Mouse (Mus musculus) inflammation-experienced regulatory T-cells, adult 6 months (primary cell): ENCODE data around the gene Arhgef28. TPM values are rescaled to one million over a fixed set of nuclear protein-coding genes. Genes with fewer than 3 reads are reported as not detected.

Experiments
- ATAC-seq: one replicate; pipeline ENCODE4 v1.8.0; 2017
- polyA plus RNA-seq, 3 experiments: library from polyadenylated mRNA; unstranded; fragments of 100-300 nt; shearing (Covaris generic); gene quantifications; one replicate each; pipeline ENCODE4 v1.2.1; 2017

The Arhgef28 gene
- polyA plus RNA-seq, 3 experiments from 2014 or later, result 0.17 to 0.33 TPM; not detected in 1

DNA sequence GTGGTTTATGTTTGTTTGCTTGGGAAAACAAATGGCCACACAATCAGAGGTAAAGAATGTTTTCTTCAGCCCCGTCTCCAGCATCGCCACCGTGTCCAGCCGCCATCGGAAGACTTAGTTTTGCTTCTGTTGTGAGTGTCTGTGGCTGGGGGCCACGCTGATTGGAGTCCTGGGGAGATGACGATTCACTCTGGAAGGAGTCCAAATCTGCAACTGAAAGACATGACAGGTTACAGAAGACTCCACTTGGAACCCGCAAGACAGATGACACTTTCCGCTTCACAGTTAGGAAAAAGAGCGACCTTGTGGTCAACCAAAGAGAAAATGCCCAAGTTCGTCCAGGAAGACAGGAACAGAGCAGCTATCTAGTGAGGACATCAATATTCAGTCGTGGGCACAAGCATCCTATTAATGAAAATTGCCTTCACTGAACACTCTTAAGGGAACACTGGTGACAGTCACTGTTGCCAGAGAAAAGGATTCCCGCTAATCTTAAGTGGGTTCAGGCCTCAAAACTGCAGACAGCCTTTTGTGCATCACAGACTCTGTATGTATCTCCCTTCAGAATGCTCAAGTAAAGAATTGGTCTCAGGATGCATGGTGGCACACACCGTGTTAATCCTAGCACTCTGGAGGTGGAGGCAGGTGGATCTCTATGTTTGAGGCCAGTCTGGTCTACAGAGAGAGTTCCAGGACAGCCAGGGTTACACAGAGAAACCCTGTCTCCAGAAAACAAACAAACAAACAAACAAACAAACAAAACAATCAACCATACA is 306.4 kb downstream of the Arhgef28 start:
- no peak for ATAC-seq

DNA sequence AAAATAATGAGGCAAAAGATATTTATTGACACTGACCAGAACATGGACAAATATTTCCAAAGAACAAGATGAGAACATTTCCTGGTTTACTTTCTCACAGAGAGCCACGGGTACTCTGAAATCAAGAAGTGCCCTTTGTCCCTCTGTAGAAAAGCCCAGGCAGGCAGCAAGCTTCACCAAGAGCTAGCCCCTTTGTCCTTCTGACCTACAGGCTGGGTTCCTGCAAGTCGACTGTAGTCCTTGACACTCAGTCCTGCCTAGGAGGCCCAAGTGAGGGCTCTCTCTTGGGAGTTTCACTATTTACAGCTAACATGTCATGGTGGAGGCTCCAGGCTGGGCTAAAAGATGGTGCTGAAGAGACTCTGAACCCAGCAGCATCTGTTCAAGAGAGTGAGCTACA is 307.6 kb downstream of the Arhgef28 start:
- no peak for ATAC-seq

DNA sequence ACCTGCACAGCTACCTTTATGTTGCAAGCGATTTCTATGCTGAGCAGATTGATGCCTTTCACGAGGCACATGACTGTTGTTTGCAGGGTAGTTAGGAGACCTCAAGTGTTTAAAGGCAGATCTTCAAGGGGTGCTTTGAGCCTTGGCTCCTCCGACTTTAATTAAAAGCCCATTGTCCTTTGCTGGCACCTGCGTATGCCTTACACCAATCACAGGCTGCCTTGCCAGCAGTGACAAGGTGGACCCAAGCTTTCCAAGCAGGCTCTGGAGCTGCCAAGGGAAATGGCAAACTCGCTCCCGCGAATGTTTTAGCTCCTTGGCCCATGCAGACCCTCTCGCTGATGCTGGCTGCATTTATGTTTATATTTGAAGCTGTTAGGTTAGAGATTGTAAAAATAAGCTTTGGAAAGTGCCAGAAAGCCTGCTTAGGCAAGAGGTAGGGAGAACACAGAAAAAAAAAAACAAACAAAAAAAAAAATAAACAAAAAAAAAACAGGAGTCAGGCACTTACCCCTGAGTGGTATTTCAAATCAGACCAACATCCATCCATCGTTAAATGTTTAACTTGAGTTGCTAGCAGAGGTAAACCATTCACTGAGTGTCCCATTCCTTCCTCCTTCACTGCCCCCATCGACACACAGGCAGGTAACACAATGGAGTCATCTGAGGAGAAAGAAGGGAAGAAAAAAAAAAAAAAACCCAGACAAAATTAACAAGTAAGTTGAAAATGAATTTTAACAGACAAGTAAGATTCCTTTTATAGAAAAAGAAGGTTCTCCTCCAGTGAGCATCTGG is 313.0 kb downstream of the Arhgef28 start:
- no peak for ATAC-seq

DNA sequence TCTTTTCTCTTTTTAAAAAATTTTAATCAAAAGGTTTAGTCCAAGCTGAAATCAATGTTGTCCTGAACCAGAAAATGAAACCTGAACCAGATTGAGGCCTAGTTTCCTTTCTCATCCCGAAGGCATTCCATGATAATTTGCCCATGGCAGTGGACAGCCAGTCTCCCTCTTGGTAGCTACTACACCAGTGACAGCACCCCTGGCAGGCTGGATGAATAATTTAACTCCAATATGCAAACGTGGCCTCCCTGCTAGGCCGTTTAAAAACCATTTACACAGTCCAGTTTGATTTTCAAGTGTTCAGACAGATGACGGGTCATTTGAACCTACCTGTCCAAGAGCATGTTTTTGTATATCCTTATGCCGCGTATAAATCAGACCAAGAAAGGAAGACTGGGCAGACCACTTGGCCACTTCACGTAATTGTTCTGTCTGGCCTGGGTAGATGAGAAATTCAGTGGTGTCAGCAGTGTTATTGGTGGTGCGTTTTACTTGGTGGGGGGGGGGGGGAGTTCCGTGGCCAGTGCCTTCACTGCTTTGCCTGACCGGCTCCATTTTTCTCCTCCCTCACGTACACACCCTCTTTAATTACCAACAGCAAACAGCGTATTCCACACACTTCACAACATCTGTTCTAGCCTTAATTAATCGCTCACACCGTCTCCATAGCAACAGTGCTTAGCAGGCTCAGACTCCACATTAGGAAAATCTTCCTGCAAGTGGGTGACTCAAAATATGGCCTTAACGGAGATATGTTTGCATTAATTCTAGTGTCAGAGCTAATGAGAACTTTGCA is 314.0 kb downstream of the Arhgef28 start:
- ATAC-seq, result no peak

DNA sequence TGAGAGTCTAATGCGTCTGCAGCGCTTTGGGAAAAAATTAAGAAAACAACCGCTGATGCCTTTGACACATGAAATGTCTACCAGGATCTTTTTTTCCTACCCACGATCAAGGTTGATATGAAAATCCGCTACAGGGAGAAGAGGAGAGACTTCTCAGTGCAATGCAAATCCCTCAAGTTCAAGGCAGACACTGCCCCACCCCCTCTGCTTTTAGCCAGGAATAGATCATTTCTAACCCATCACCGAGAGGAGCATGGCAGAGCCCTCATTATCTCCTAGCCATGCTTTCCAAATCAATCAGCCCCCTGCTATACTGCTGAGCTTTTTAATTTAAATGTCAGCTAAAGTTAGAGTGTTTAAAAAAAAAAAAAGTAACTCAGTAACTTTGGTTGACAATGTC is 318.2 kb downstream of the Arhgef28 start:
- no peak for ATAC-seq

DNA sequence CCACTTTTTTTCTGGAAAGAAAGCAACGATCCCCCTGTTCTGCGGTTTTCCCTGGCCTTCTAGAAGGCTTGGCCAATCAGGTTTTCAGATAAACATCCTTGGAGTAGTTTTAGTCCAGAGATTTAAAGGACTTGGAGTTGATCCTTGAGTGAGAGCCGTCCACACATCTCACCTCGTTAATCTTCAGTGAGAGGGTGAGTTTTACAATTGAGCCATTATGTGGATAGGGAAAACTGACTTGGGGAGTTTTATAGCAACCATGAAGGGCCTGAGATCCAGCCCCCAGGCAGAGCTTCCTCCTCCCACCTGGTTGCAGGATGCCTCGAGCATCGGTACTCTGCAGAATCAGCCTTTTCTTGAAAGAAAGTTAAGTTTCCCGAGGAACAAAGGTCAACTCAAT is 318.7 kb downstream of the Arhgef28 start:
- no peak for ATAC-seq

DNA sequence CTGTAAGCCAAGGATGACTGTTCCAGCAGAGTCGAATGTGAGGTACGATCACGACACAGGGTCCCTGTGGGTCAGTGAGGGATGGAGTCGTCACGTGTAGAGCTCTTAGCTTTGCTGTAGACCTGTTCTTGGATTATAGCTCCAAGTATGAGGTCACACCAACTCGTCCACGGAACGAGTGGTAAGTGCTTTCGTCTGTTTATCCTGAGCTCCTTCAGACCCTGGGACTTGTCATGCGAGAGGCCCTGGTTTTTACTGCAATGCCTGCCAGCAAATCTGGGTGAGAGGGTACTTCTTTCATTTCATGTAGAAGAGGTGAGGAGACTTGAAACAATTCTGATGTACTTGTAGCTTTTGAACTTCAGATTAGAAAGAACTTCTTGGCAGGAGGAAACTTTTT is 322.6 kb downstream of the Arhgef28 start:
- no peak for ATAC-seq

DNA sequence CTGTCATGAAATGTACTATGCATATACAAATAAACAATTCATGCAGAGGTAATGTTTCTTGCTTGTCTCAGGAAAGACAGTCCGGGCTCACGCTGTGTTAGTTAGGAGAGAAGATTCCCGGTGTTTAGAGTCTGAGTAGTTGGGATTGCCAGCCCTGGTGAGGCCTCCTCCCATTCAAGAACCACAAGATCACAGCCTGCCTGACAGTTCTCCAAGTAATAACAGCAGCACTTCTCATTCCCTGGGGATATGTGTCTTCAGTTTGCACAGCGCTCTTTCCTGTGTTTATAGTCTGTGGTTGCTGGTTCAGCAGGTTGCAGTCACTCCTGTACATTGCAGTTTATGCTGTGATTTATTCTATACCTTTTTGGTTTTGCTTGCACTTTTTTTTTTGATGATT is 329.8 kb downstream of the Arhgef28 start:
- no peak for ATAC-seq

DNA sequence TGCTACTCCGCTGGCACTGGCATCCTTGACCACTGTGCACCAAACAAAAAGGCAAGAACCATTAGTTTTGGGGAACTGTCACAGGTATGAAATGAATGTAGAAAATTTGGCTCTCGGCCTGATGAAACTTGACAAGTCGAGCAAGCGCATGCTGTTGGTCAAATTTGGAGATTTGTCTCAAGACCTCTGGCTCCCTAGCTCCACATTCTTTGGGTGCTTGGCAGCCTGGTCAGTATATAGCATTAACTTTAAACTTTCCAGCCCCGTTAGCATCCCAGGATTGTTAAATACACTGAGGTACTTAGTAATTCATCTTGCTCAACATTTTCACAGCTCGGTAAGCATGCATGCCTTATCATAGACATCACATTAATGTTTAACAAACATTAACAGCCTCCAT is 330.2 kb downstream of the Arhgef28 start:
- no peak for ATAC-seq

DNA sequence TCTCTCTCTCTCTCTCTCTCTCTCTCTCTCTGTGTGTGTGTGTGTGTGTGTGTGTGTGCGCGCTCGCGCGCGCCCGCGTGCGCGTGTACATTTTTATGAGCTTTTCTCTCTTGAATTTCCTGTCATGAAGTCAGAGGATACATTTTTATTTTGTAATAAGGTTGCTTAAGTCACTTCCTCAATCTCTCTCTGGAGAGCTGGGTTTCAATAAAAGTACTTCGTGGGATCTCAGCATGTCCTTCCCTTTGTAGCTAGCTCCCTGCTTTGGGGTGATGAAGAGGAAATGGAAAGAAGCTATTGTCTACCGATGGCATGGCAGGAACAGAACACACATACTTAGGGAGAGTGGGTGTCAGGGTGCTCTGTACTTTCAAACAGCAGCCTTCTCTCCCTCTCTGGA is 336.8 kb downstream of the Arhgef28 start:
- ATAC-seq, result no peak

DNA sequence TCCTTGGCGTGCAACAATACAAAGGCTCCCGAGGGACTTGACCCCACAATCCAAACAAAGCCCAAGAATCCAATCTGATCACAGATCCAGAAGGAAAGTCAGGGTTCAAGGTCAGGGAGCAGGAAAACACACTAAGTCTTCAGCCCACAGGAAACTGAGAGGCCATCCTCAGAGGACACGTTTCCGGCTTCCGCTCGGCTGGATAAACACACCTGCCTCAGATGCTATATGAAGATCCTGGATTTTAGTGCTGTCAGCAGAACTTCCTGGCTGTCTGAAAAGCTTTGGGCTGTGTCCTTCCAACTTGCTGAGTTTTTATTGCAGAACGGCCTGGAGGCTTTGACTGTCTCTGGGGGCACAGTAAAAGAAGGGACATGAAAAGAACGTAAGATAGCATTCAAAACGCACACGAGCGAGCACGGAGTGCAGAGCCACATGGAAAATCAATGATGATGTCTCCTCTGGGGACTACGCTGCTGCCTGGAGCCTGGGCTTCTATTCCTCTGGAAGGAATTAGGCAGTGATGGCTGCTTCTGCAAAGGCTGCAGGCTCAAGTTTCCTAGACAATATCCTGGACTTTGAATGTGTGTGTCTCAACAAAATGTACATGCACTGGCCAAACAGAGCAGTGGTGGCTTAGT is 338.8 kb downstream of the Arhgef28 start:
- no peak for ATAC-seq

DNA sequence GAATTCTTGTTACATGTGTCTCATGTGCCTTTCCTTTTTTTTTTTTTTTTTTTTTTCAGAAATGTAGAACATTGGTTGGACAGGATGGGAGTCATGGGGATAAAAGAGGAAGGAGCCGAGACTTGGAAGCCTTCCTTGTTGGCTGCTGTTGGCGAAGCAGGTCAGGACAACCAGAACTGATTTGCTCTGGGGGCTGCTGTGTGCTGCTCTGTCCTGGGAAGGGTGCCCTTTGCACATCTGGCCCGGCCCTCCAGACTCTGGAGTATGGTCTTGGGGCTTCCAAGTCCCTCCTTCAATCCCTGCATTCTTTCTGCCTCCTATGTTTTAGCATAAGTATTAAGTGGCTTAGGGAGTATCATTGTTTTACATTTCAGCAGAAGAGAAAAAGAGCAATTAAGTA is 347.2 kb downstream of the Arhgef28 start:
- no peak for ATAC-seq

DNA sequence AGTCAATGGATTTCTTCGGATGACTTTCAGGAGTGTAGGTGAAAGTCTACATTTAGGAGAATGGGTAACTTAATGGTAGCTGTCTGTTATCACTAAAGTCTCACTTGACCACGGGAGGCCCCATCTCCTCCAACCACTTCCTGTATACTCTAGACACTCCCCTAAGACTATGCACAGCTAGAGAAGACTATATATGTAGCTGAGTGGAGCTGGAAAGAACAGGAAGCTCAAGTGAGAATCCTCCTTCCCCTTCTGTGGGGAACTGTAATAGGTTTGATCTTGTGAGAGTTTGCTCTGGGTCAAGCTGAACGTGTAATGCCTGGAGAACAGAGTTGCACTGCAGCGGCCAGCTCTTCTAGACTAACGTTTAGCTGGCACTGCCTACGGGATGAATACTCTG is 348.4 kb downstream of the Arhgef28 start:
- peak; percentile 71 for ATAC-seq

DNA sequence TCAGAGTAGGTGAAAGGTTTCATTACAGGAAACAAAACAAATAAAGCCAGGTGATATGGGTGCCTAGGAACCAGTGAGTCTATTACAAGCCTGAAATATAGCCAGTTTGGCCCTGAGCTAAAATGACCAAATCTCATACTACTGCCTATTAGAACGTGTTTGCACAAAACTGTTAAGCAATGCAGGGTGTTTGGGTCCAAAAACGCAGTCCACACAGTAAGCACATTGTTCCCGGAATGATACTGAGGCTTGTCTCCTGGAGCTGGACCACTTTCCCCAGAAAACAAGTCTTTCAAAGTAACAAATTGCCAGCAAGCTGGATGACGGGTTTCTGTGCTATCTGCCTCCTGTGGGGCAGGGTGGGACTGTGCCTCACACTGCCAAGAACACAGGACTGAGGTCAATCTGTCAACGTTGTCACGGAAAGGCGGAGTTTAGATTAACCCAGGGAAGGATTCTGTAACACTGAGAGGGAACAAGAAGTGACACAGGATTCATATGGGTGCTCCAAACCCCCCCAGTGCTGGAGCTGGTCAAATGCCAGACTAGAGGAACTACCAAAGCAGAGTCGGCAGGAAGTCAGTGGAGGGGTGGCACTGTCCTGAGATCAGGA is 352.8 kb downstream of the Arhgef28 start:
- no peak for ATAC-seq

Other genes starting within 250 kb of the Arhgef28 start
- gene Utp15, start 56.6 kb upstream of the Arhgef28 start, polyA plus RNA-seq, result 10 to 100 TPM; 18.1 to 25.9 (median 24.9) TPM
- gene Ankra2, start 56.6 kb upstream of the Arhgef28 start, polyA plus RNA-seq, result 10 to 100 TPM; 19.4 to 25.6 (median 24.6) TPM
- not detected for gene Gm21976, start 73.4 kb upstream of the Arhgef28 start, polyA plus RNA-seq
- 100 to 1,000 TPM; 694 to 907 (median 874) TPM for gene Btf3, start 110.6 kb upstream of the Arhgef28 start, polyA plus RNA-seq
- gene Foxd1, start 147.8 kb upstream of the Arhgef28 start, polyA plus RNA-seq, result not detected